Mouse (Mus musculus) ES-E14 (cell line): Measurements from ENCODE around the gene Gpr89.

Source experiments
- MAFK ChIP-seq: IDR thresholded peaks from 2 replicates; pipeline ENCODE4 v1.6.1; 2014; ENCODE audit warnings: mild to moderate bottlenecking, low read depth, low read length, inconsistent platforms; ENCODE audit not compliant: insufficient read depth
- ZC3H11A ChIP-seq: IDR thresholded peaks from 2 replicates; pipeline ENCODE4 v1.6.1; 2012; ENCODE audit warnings: low read depth, mild to moderate bottlenecking, inconsistent platforms, low read length, borderline replicate concordance

DNA sequence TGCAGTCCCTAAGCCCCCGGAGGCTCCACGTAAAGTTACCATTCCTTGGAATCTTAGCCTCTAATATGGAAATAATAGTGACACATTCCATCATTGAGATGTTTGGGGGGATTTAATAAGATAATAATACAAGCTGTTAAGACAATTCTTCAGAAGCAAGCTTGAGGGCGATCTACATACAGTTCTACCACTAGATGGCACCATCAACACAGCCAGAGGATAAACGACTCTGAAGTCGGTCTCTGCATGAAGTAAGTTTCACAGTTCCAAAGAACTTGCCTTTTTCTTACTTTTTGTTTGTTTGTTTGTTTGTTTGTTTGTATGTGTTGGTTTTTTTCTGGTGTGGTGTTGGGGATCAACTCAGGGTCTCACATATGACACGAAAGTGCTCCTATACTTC, 31.1 kb upstream of the Gpr89 start:
- TF ChIP-seq MAFK (no peak), ZC3H11A (peak; percentile 96; the same call in 1 of the 2 replicates)
